Mouse (Mus musculus): Measurements from ENCODE around the gene Itpr1. TPM values are rescaled to one million over a fixed set of nuclear protein-coding genes. Genes with fewer than 3 reads are reported as not detected.

Itpr1 gene
- polyA plus RNA-seq, 1 experiment, result 4.7 TPM

GRCm38 (mm10) chr6:108255880-108256279 is 43.0 kb downstream of the Itpr1 start:
- H3K27ac ChIP-seq (ENCODE audit: insufficient read depth, low read depth, low read length), result no peak overlapping the region
- WGBS, result 72% methylated on average over 4 of the region's 4 CpGs

GRCm38 (mm10) chr6:108257225-108257624 is 44.3 kb downstream of the Itpr1 start:
- TF ChIP-seq POLR2A (IDR thresholded peaks at IDR 0.05; ENCODE audit: low read depth, low read length) (no peak), CTCF (IDR thresholded peaks at IDR 0.05; ENCODE audit: extremely low read depth, insufficient read length, insufficient replicate concordance, low read depth, low read length) (no peak)
- H3K4me3 ChIP-seq (ENCODE audit: low read depth, low read length), result no peak overlapping the region
- H3K27me3 ChIP-seq (ENCODE audit: control insufficient read depth, insufficient read depth, low read length), result no peaks in the 10 kb centered on the region
- H3K4me1 ChIP-seq (ENCODE audit: control insufficient read depth, insufficient read depth, insufficient read length, low read length), result no peaks in the 10 kb centered on the region; the same call in none of the 2 replicates
- no peaks in the 10 kb centered on the region for H3K36me3 ChIP-seq (ENCODE audit: control insufficient read depth, insufficient read depth, low read length)
- H3K27ac ChIP-seq (ENCODE audit: insufficient read depth, low read depth, low read length), result no peak overlapping the region
- WGBS, result 83% methylated on average over 3 of the region's 3 CpGs

More at GRCm38 (mm10) chr6:108255880-108256279, 43.0 kb downstream of the Itpr1 start:
- TF ChIP-seq CTCF (IDR thresholded peaks at IDR 0.05; ENCODE audit: extremely low read depth, insufficient read length, insufficient replicate concordance, low read depth, low read length), result no peak
- TF ChIP-seq POLR2A (IDR thresholded peaks at IDR 0.05; ENCODE audit: low read depth, low read length), result no peak
- no peak overlapping the region for H3K4me3 ChIP-seq (ENCODE audit: low read depth, low read length)
- H3K27me3 ChIP-seq (ENCODE audit: control insufficient read depth, insufficient read depth, low read length), result no peaks in the 10 kb centered on the region
- no peaks in the 10 kb centered on the region for H3K36me3 ChIP-seq (ENCODE audit: control insufficient read depth, insufficient read depth, low read length)
- peaks cover 2% of the 10 kb centered on the region; the same call in 1 of the 2 replicates for H3K4me1 ChIP-seq (ENCODE audit: control insufficient read depth, insufficient read depth, insufficient read length, low read length)

DNA sequence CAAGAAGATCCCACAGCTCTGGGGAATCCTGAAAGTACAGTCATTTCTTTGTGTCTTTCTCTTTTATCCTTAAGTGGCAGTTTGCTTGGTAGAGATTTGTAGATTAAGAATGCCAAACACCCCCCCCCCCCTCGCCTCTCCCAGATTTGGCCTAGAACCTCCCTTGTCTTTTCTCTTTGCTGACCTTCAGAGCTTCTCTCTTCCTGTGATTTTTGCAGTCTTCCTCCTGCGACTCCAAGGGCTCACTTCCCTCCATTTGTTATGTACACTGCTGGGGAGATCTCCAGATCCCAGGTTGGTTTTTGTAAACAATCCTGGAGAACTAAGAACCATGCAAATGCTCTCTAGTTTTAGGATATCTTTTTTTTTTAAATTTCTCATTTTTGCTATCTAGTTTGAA is 45.7 kb downstream of the Itpr1 start:
- 71% methylated on average over 2 of the region's 2 CpGs for WGBS
- no peak overlapping the region for H3K4me3 ChIP-seq (ENCODE audit: low read depth, low read length)
- no peaks in the 10 kb centered on the region for H3K36me3 ChIP-seq (ENCODE audit: control insufficient read depth, insufficient read depth, low read length)
- TF ChIP-seq POLR2A (IDR thresholded peaks at IDR 0.05; ENCODE audit: low read depth, low read length) (no peak), CTCF (IDR thresholded peaks at IDR 0.05; ENCODE audit: extremely low read depth, insufficient read length, insufficient replicate concordance, low read depth, low read length) (no peak)
- H3K4me1 ChIP-seq (ENCODE audit: control insufficient read depth, insufficient read depth, insufficient read length, low read length), result no peaks in the 10 kb centered on the region; the same call in 1 of the 2 replicates
- no peak overlapping the region for H3K27ac ChIP-seq (ENCODE audit: insufficient read depth, low read depth, low read length)
- H3K27me3 ChIP-seq (ENCODE audit: control insufficient read depth, insufficient read depth, low read length), result no peaks in the 10 kb centered on the region

DNA sequence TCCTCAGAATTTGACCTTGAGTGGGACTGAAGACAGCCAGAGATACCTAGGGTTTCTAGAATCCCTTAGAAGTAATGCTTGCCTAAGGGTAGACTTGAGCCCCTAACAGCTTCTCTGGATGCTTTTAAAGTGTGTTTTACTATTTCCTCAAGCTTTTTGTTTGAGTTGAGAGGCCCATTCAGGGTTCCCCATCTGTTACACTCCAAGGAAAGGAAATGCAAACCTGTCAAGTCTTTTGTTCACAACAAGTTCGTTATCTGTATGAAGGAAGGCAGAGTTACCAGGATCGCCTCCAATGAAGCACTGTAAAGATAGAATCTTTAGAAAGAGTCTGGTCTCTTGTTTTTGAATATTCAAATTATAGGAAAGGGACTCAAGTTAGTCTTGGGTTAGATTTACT is 46.8 kb downstream of the Itpr1 start:
- Histone ChIP-seq H3K36me3 (ENCODE audit: control insufficient read depth, insufficient read depth, low read length) (no peaks in the 10 kb centered on the region), H3K27me3 (ENCODE audit: control insufficient read depth, insufficient read depth, low read length) (no peaks in the 10 kb centered on the region), H3K27ac (ENCODE audit: insufficient read depth, low read depth, low read length) (no peak overlapping the region), H3K4me1 (ENCODE audit: control insufficient read depth, insufficient read depth, insufficient read length, low read length) (no peaks in the 10 kb centered on the region; the same call in 1 of the 2 replicates), H3K4me3 (ENCODE audit: low read depth, low read length) (no peak overlapping the region)
- WGBS, result 64% methylated on average over 2 of the region's 2 CpGs
- no peak for TF ChIP-seq CTCF (IDR thresholded peaks at IDR 0.05; ENCODE audit: extremely low read depth, insufficient read length, insufficient replicate concordance, low read depth, low read length)
- no peak for TF ChIP-seq POLR2A (IDR thresholded peaks at IDR 0.05; ENCODE audit: low read depth, low read length)

DNA sequence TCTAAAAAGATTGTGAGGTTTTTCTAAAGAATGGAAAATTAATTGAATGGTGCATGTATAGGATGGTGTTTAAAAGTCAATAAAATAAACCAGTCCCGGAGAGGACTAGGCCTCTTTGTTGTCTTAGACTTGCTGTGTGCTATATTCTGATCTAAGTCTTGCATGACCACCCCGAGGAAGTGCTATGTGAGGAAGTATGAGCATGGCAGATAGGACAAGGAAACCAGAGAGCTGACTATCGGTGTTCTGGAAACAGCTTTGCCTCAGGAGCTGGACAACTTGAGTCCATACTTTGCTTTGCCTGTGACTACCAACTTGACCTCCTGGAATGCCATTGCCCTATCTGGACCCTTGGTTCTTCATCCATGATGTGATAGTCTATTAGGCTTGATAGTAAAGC is 48.6 kb downstream of the Itpr1 start:
- H3K4me1 ChIP-seq (ENCODE audit: control insufficient read depth, insufficient read depth, insufficient read length, low read length), result no peaks in the 10 kb centered on the region; the same call in 1 of the 2 replicates
- no peak for TF ChIP-seq CTCF (IDR thresholded peaks at IDR 0.05; ENCODE audit: extremely low read depth, insufficient read length, insufficient replicate concordance, low read depth, low read length)
- TF ChIP-seq POLR2A (IDR thresholded peaks at IDR 0.05; ENCODE audit: low read depth, low read length), result no peak
- WGBS, result 81% methylated on average over 3 of the region's 3 CpGs
- H3K36me3 ChIP-seq (ENCODE audit: control insufficient read depth, insufficient read depth, low read length), result no peaks in the 10 kb centered on the region
- no peaks in the 10 kb centered on the region for H3K27me3 ChIP-seq (ENCODE audit: control insufficient read depth, insufficient read depth, low read length)
- no peak overlapping the region for H3K4me3 ChIP-seq (ENCODE audit: low read depth, low read length)
- no peak overlapping the region for H3K27ac ChIP-seq (ENCODE audit: insufficient read depth, low read depth, low read length)

DNA sequence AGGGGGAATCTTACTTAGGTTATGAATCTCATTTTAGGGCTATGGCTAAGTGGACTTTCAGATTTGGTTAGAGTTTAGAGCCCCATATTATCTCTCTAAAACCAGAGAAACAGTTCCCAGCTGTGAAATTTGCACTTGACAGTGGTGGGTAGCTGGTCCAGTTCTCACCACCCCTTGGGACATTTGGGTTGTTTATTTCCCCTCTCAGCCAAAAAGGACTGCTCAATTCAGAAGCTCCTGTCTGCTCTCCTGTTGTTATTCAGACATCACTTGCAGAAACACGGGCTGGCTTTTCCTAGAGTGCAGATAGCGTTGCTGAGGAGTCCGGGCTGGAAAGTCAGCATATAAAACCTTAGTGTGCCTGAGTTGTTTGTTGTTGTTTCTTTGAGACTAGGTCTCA is 51.3 kb downstream of the Itpr1 start:
- Histone ChIP-seq H3K4me1 (ENCODE audit: control insufficient read depth, insufficient read depth, insufficient read length, low read length) (no peaks in the 10 kb centered on the region; the same call in 1 of the 2 replicates), H3K4me3 (ENCODE audit: low read depth, low read length) (no peak overlapping the region), H3K36me3 (ENCODE audit: control insufficient read depth, insufficient read depth, low read length) (no peaks in the 10 kb centered on the region), H3K27ac (ENCODE audit: insufficient read depth, low read depth, low read length) (no peak overlapping the region), H3K27me3 (ENCODE audit: control insufficient read depth, insufficient read depth, low read length) (no peaks in the 10 kb centered on the region)
- WGBS, result 82% methylated on average over 3 of the region's 3 CpGs
- TF ChIP-seq CTCF (IDR thresholded peaks at IDR 0.05; ENCODE audit: extremely low read depth, insufficient read length, insufficient replicate concordance, low read depth, low read length) (no peak), POLR2A (IDR thresholded peaks at IDR 0.05; ENCODE audit: low read depth, low read length) (no peak)

GRCm38 (mm10) chr6:108273451-108273850 is 60.6 kb downstream of the Itpr1 start:
- no peaks in the 10 kb centered on the region for H3K27me3 ChIP-seq (ENCODE audit: control insufficient read depth, insufficient read depth, low read length)
- no peak for TF ChIP-seq POLR2A (IDR thresholded peaks at IDR 0.05; ENCODE audit: low read depth, low read length)
- no peak for TF ChIP-seq CTCF (IDR thresholded peaks at IDR 0.05; ENCODE audit: extremely low read depth, insufficient read length, insufficient replicate concordance, low read depth, low read length)
- H3K4me3 ChIP-seq (ENCODE audit: low read depth, low read length), result no peak overlapping the region
- H3K27ac ChIP-seq (ENCODE audit: insufficient read depth, low read depth, low read length), result no peak overlapping the region
- H3K36me3 ChIP-seq (ENCODE audit: control insufficient read depth, insufficient read depth, low read length), result no peaks in the 10 kb centered on the region
- 88% methylated on average over 7 of the region's 7 CpGs for WGBS
- H3K4me1 ChIP-seq (ENCODE audit: control insufficient read depth, insufficient read depth, insufficient read length, low read length), result no peaks in the 10 kb centered on the region
